Mouse (Mus musculus): ENCODE measurements around the gene Ccdc92b. TPM values are rescaled to one million over a fixed set of nuclear protein-coding genes. Genes with fewer than 3 reads are reported as not detected.

Ccdc92b gene
- total and polyA plus RNA-seq, 3 experiments: 0.05 TPM; not detected in 2

- ATAC-seq (ENCODE audit: extremely low read depth, insufficient number of reproducible peaks, low FRiP score, poor library complexity, severe bottlenecking): no peak
- Histone ChIP-seq H3K4me1 (ENCODE audit: insufficient read depth, low read depth, low read length) (peaks cover 22% of the 10 kb centered on the region; the same call in 1 of the 2 replicates), H3K4me3 (ENCODE audit: low read depth, low read length) (no peak overlapping the region), H3K9me3 (replicated peaks) (no peaks in the 10 kb centered on the region), H3K27me3 (ENCODE audit: insufficient read depth, low read length) (no peaks in the 10 kb centered on the region), H3K36me3 (replicated peaks) (peaks cover 90% of the 10 kb centered on the region)
- no peak for TF ChIP-seq GATA1 (IDR thresholded peaks at IDR 0.05; ENCODE audit: borderline replicate concordance, low read length)
- TF ChIP-seq POLR2AphosphoS5 (IDR thresholded peaks at IDR 0.05; ENCODE audit: insufficient replicate concordance, low read depth, low read length): no peak
- no peak for TF ChIP-seq GATA2 (IDR thresholded peaks at IDR 0.05; ENCODE audit: borderline replicate concordance, low read depth, low read length)
- no peak for TF ChIP-seq TAL1 (conservative IDR thresholded peaks at IDR 0.05; ENCODE audit: low read depth, low read length)
- TF ChIP-seq CTCF (IDR thresholded peaks at IDR 0.05; ENCODE audit: low read depth, low read length): no peak
- no peak for DNase-seq (ENCODE audit: low spot score)
These were observed 55.8 kb downstream of the Ccdc92b start for GRCm38 (mm10) chr11:74675156-74675555.

Other genes with a start within 250 kb of the Ccdc92b start
- 8.3 and 9.4 TPM in 2 replicates for gene Rap1gap2, start 8.7 kb upstream of the Ccdc92b start, total RNA-seq (2014; fragmentation: Nextera tagmentation)
- 11.4 and 11.7 TPM in 2 replicates for gene Rap1gap2, start 8.7 kb upstream of the Ccdc92b start, total RNA-seq (2017)
- 8.7 and 8.9 TPM in 2 replicates for gene Rap1gap2, start 8.7 kb upstream of the Ccdc92b start, polyA plus RNA-seq (2012)
- gene Cluh, start 29.9 kb downstream of the Ccdc92b start, total RNA-seq (2014; fragmentation: Nextera tagmentation): 36.2 and 37.9 TPM in 2 replicates
- 19.4 and 27.2 TPM in 2 replicates for gene Cluh, start 29.9 kb downstream of the Ccdc92b start, total RNA-seq (2017)
- gene Cluh, start 29.9 kb downstream of the Ccdc92b start, polyA plus RNA-seq (2012): 53.7 and 60.3 TPM in 2 replicates
- 96.1 and 115 TPM in 2 replicates for gene Pafah1b1, start 105.1 kb downstream of the Ccdc92b start, total RNA-seq (2014; fragmentation: Nextera tagmentation)
- gene Pafah1b1, start 105.1 kb downstream of the Ccdc92b start, total RNA-seq (2017): 80.9 and 91.5 TPM in 2 replicates
- 10.0 and 12.4 TPM in 2 replicates for gene Pafah1b1, start 105.1 kb downstream of the Ccdc92b start, polyA plus RNA-seq (2012)
- gene Mettl16, start 151.2 kb downstream of the Ccdc92b start, total RNA-seq (2014; fragmentation: Nextera tagmentation): 29.4 and 38.7 TPM in 2 replicates
- gene Mettl16, start 151.2 kb downstream of the Ccdc92b start, total RNA-seq (2017): 32.6 and 36.1 TPM in 2 replicates
- gene Mettl16, start 151.2 kb downstream of the Ccdc92b start, polyA plus RNA-seq (2012): 16.6 and 22.9 TPM in 2 replicates
- 19.6 and 28.1 TPM in 2 replicates for gene Mnt, start 211.3 kb downstream of the Ccdc92b start, total RNA-seq (2014; fragmentation: Nextera tagmentation)
- 3.0 and 4.6 TPM in 2 replicates for gene Mnt, start 211.3 kb downstream of the Ccdc92b start, total RNA-seq (2017)
- gene Mnt, start 211.3 kb downstream of the Ccdc92b start, polyA plus RNA-seq (2012): 117 and 145 TPM in 2 replicates

All from G1E (cell line).